In genomic region chrX:73400951-73401350, GRCm38 (mm10) we compare ENCODE assay signal across 29 mouse cellular contexts. TPM values are rescaled to one million over a fixed set of nuclear protein-coding genes. Genes with fewer than 3 reads are reported as not detected.
DNase-seq lines count a peak whose midpoint lies in the region; TF ChIP-seq lines count a peak whose summit lies in the region.
"Had no signal": no experiment of that assay in that cellular context is flagged by ENCODE, and none has a peak within 500 bp of the region (broad histone marks: within the 10 kb centered on the region; RNA-seq: fewer than 3 reads in every experiment).

No protein-coding gene starts in this region.

- no peaks in the 10 kb centered on the region for H3K27me3 ChIP-seq in E14TG2a.4 (ENCODE audit: insufficient read depth, low read length)
- no peaks in the 10 kb centered on the region for H3K27me3 ChIP-seq in ES-Bruce4 (ENCODE audit: control insufficient read depth, insufficient read depth, low read length, poor library complexity, severe bottlenecking)
- H3K27me3 ChIP-seq in kidney, adult 2 months (replicated peaks; ENCODE audit: control insufficient read depth, insufficient read depth, low read length), result no peaks in the 10 kb centered on the region

- in situ Hi-C loops in ES-E14 (cut with MboI; ENCODE audit: low sequenced_read_pairs in 2 of 2, unreplicated experiment in 2 of 2), result no loop called here

- H3K9me3 ChIP-seq in E14TG2a.4 (ENCODE audit: low read length) (no peaks in the 10 kb centered on the region), ES-Bruce4 (replicated peaks; ENCODE audit: control insufficient read depth, insufficient read depth, low read length, poor library complexity, severe bottlenecking) (no peaks in the 10 kb centered on the region), ES-E14 (ENCODE audit: control insufficient read depth, insufficient read depth, low read depth, low read length) (no peaks in the 10 kb centered on the region)
- H3K9me3 ChIP-seq: embryonic facial prominence, embryonic 13.5 days; embryonic facial prominence, embryonic 15.5 days; forebrain, embryonic 10.5 days; forebrain, embryonic 12.5 days had no signal

- H3K9ac ChIP-seq in ES-Bruce4 (ENCODE audit: low read depth, poor library complexity, severe bottlenecking), result no peak overlapping the region
- H3K9ac ChIP-seq in ES-E14 (ENCODE audit: insufficient read depth, low read depth, low read length, poor library complexity, severe bottlenecking), result peak overlapping the region; percentile 7; the same call in 1 of the 2 replicates
- H3K9ac ChIP-seq: embryonic facial prominence, embryonic 13.5 days; embryonic facial prominence, embryonic 15.5 days; forebrain, embryonic 12.5 days had no signal

- 93% methylated on average over 20 of the region's 20 CpGs for WGBS in kidney, adult 2 months

- TF ChIP-seq EP300 in ES-Bruce4 (IDR thresholded peaks at IDR 0.05; ENCODE audit: insufficient read depth, low read depth, low read length), result no peak

- TF ChIP-seq CTCF in E14TG2a.4 (conservative IDR thresholded peaks at IDR 0.05; ENCODE audit: low read length) (no peak), ES-Bruce4 (IDR thresholded peaks at IDR 0.05; ENCODE audit: low read depth, low read length) (no peak)
- TF ChIP-seq CTCF in kidney, adult 2 months (conservative IDR thresholded peaks at IDR 0.05; ENCODE audit: insufficient read depth, insufficient read length, low read depth, low read length), result no peak

- no peak for TF ChIP-seq POLR2A in ES-Bruce4 (IDR thresholded peaks at IDR 0.05; ENCODE audit: insufficient read depth, low read length)
- no peak for TF ChIP-seq POLR2A in kidney, adult 2 months (IDR thresholded peaks at IDR 0.05; ENCODE audit: low read depth, low read length)

- DNase-seq in ES-E14 (ENCODE audit: low read depth, low spot score), result no peak
- peak; percentile 61 for DNase-seq in ZHBTc4 (ENCODE audit: low read depth, low spot score)
- DNase-seq in adrenal gland, adult 8-10 months, result no peak
- DNase-seq in kidney, adult 2 months, result no peak
- DNase-seq in cerebellum, adult 8-10 months, result no peak
- no peak for DNase-seq in retina, embryonic 14.5 days (ENCODE audit: low spot score)
- DNase-seq: adrenal gland, adult 2 months; adrenal gland, postnatal 14 days; adrenal gland, postnatal 36 days; cerebellum, adult 11-12 months; cerebellum, adult 2 months; cerebellum, adult 9-11 months; cerebellum, postnatal 14 days; cerebellum, postnatal 36 days; embryo, embryonic 11 days had no signal

- H3K36me3 ChIP-seq in E14TG2a.4 (ENCODE audit: insufficient read depth, low read length) (no peaks in the 10 kb centered on the region), ES-Bruce4 (ENCODE audit: control insufficient read depth, insufficient read depth, low read length, poor library complexity, severe bottlenecking) (no peaks in the 10 kb centered on the region), ES-E14 (ENCODE audit: control insufficient read depth, insufficient read depth, low read length, poor library complexity, severe bottlenecking) (no peaks in the 10 kb centered on the region)
- no peaks in the 10 kb centered on the region for H3K36me3 ChIP-seq in kidney, adult 2 months (ENCODE audit: control insufficient read depth, insufficient read depth, low read length)
- H3K36me3 ChIP-seq: embryonic facial prominence, embryonic 13.5 days; embryonic facial prominence, embryonic 15.5 days; forebrain, embryonic 10.5 days; forebrain, embryonic 12.5 days had no signal

- no peaks in the 10 kb centered on the region for H3K4me1 ChIP-seq in E14TG2a.4 (replicated peaks; ENCODE audit: low read depth, low read length)
- H3K4me1 ChIP-seq in ES-Bruce4 (ENCODE audit: control insufficient read depth, insufficient read depth, low read length), result no peaks in the 10 kb centered on the region
- no peaks in the 10 kb centered on the region; a peak in 1 of 4 replicates for H3K4me1 ChIP-seq in ES-E14 (ENCODE audit: control insufficient read depth in 2 of 2, insufficient read depth in 2 of 2, low read length in 2 of 2, poor library complexity in 1 of 2)
- H3K4me1 ChIP-seq in kidney, adult 2 months (ENCODE audit: control insufficient read depth, insufficient read depth, low read length), result no peaks in the 10 kb centered on the region
- H3K4me1 ChIP-seq: embryonic facial prominence, embryonic 13.5 days; embryonic facial prominence, embryonic 15.5 days; forebrain, embryonic 10.5 days; forebrain, embryonic 12.5 days had no signal

- H3K4me3 ChIP-seq in E14TG2a.4 (replicated peaks; ENCODE audit: low read length) (peak overlapping the region; percentile 46), ES-Bruce4 (ENCODE audit: low read depth, low read length) (peak overlapping the region; percentile 27), ES-E14 (ENCODE audit: insufficient read depth in 1 of 2, low read depth in 1 of 2, low read length in 2 of 2, poor library complexity in 1 of 2, severe bottlenecking in 1 of 2) (peak overlapping the region; percentile 48 to 61)
- H3K4me3 ChIP-seq in kidney, adult 2 months (ENCODE audit: insufficient read depth, low read depth, low read length), result no peak overlapping the region
- H3K4me3 ChIP-seq: embryonic facial prominence, embryonic 13.5 days; embryonic facial prominence, embryonic 15.5 days; erythroblast, embryonic 14.5 days; forebrain, embryonic 10.5 days; forebrain, embryonic 12.5 days had no signal

- no peak overlapping the region for H3K27ac ChIP-seq in ES-Bruce4 (ENCODE audit: insufficient read depth, low read length)
- no peak overlapping the region for H3K27ac ChIP-seq in ES-E14 (ENCODE audit: insufficient read depth, low read depth, low read length, poor library complexity, severe bottlenecking)
- no peak overlapping the region for H3K27ac ChIP-seq in kidney, adult 2 months (ENCODE audit: insufficient read depth, low read depth, low read length)
- H3K27ac ChIP-seq: embryonic facial prominence, embryonic 13.5 days; embryonic facial prominence, embryonic 15.5 days; forebrain, embryonic 10.5 days; forebrain, embryonic 12.5 days had no signal

TF ChIP-seq in ES-E14, 5 proteins besides CTCF, POLR2A, EP300 and RAD21:
- no peak for TF ChIP-seq CHD2 (IDR thresholded peaks at IDR 0.05; ENCODE audit: low read depth, low read length)
- TF ChIP-seq MAFK (IDR thresholded peaks at IDR 0.05; ENCODE audit: insufficient read depth, low read depth, low read length), result no peak
- TF ChIP-seq ZNF384 (IDR thresholded peaks at IDR 0.05; ENCODE audit: low read depth, low read length), result no peak
- no peak for TF ChIP-seq ZC3H11A (IDR thresholded peaks at IDR 0.05; ENCODE audit: borderline replicate concordance, low read depth, low read length)
- no peak for TF ChIP-seq HCFC1 (IDR thresholded peaks at IDR 0.05; ENCODE audit: borderline replicate concordance, insufficient read depth, low read length)

RNA-seq across cellular contexts. Expression of gene Gm18336, which starts 2.4 kb away (rescaled TPM):
- 0.73 TPM in 1 of 2 replicates, not detected in the other for polyA plus RNA-seq in ES-Bruce4 (2011; ENCODE audit: insufficient read depth, insufficient read length, low read depth, missing spikeins)
- total RNA-seq in ES-E14 (2012; rRNA removed), result 6.2 and 15.6 TPM in 2 replicates
- total RNA-seq in adrenal gland, adult 8-10 months (2022), result not detected
- 0.04 TPM in 1 of 2 replicates, not detected in the other for polyA plus RNA-seq in kidney, adult 2 months (2012; rRNA removed)
- total RNA-seq: adrenal gland, adult 2 months; adrenal gland, postnatal 14 days; adrenal gland, postnatal 36 days; common myeloid progenitor, adult 5-6 weeks had no signal
- polyA plus RNA-seq: C2C12; embryonic facial prominence, embryonic 11.5 days; embryonic facial prominence, embryonic 13.5 days; erythroblast, embryonic 14.5 days; forebrain, embryonic 10.5 days; forebrain, embryonic 12.5 days; forebrain, embryonic 14.5 days; forebrain, embryonic 16.5 days had no signal

RNA-seq across cellular contexts. Expression of gene Zfp92, which starts 9.9 kb away (rescaled TPM):
- 0.12 TPM in 1 of 2 replicates, not detected in the other for polyA plus RNA-seq in ES-Bruce4 (2011; ENCODE audit: insufficient read depth, insufficient read length, low read depth, missing spikeins)
- total RNA-seq in ES-E14 (2012; rRNA removed), result 0.04 and 0.05 TPM in 2 replicates
- 1 to 10 TPM in 1 of 4 experiments, under 1 TPM in 3; 0.42 to 1.1 (median 0.64) TPM for total RNA-seq in adrenal gland, adult 8-10 months (2022)
- polyA plus RNA-seq in kidney, adult 2 months (2012; rRNA removed), result 0.06 TPM in 1 of 2 replicates, not detected in the other
- total RNA-seq: common myeloid progenitor, adult 5-6 weeks; MEL had no signal
- polyA plus RNA-seq: erythroblast, embryonic 14.5 days had no signal

RNA-seq across cellular contexts. Expression of gene Trex2, which starts 34.2 kb away (rescaled TPM):
- not detected in 2 replicates for polyA plus RNA-seq in ES-Bruce4 (2011; ENCODE audit: insufficient read depth, insufficient read length, low read depth, missing spikeins)
- total RNA-seq in ES-E14 (2012; rRNA removed), result 0.27 and 0.37 TPM in 2 replicates
- under 1 TPM in 1 of 4 experiments, not detected in 3; 0.34 TPM for total RNA-seq in adrenal gland, adult 8-10 months (2022)
- not detected in 2 replicates for polyA plus RNA-seq in kidney, adult 2 months (2012; rRNA removed)
- total RNA-seq: adrenal gland, adult 2 months; adrenal gland, postnatal 14 days; adrenal gland, postnatal 36 days; common myeloid progenitor, adult 5-6 weeks; MEL had no signal
- polyA plus RNA-seq: C2C12; cerebellum, adult 2 months; embryonic facial prominence, embryonic 11.5 days; erythroblast, embryonic 14.5 days; forebrain, embryonic 10.5 days; forebrain, embryonic 12.5 days; forebrain, embryonic 14.5 days; forebrain, embryonic 16.5 days; frontal cortex, adult 2 months had no signal

RNA-seq across cellular contexts. Expression of gene Haus7, which starts 57.9 kb away (rescaled TPM):
- 26.2 and 26.3 TPM in 2 replicates for polyA plus RNA-seq in ES-Bruce4 (2011; ENCODE audit: insufficient read depth, insufficient read length, low read depth, missing spikeins)
- total RNA-seq in ES-E14 (2012; rRNA removed), result 29.4 and 31.1 TPM in 2 replicates
- 10 to 100 TPM; 19.0 to 57.4 (median 39.0) TPM for total RNA-seq in adrenal gland, adult 8-10 months (2022)
- 12.9 and 13.8 TPM in 2 replicates for polyA plus RNA-seq in kidney, adult 2 months (2012; rRNA removed)

RNA-seq across cellular contexts. Expression of gene Zfp275, which starts 58.5 kb away (rescaled TPM):
- polyA plus RNA-seq in ES-Bruce4 (2011; ENCODE audit: insufficient read depth, insufficient read length, low read depth, missing spikeins), result 19.1 and 20.2 TPM in 2 replicates
- total RNA-seq in ES-E14 (2012; rRNA removed), result 12.4 and 12.6 TPM in 2 replicates
- 10 to 100 TPM; 21.8 to 25.4 (median 22.7) TPM for total RNA-seq in adrenal gland, adult 8-10 months (2022)
- 6.3 and 6.8 TPM in 2 replicates for polyA plus RNA-seq in kidney, adult 2 months (2012; rRNA removed)
